Mouse (Mus musculus) MEL (cell line): ENCODE data around the gene Sox11.

Experiments
- BHLHE40 ChIP-seq: IDR thresholded peaks from 2 replicates; pipeline ENCODE4 v1.6.1; 2012; ENCODE audit warnings: low read depth, mild to moderate bottlenecking, inconsistent platforms, low read length, improper control_type of control experiment, borderline replicate concordance
- CTCF ChIP-seq, 3 experiments: IDR thresholded peaks in 2 of 3; conservative IDR thresholded peaks in 1 of 3; 2 replicates each; pipeline ENCODE4 v1.5.1; 2011 to 2012; ENCODE audit warnings: low read length in 3 of 3, low read depth in 2 of 3, mild to moderate bottlenecking in 2 of 3, improper control_type of control experiment in 1 of 3, inconsistent platforms in 1 of 3, mixed read lengths in 1 of 3, moderate library complexity in 1 of 3; ENCODE audit not compliant: control insufficient read depth in 1 of 3, insufficient read depth in 1 of 3, poor library complexity in 1 of 3, severe bottlenecking in 1 of 3
- E2F4 ChIP-seq: IDR thresholded peaks from 2 replicates; pipeline ENCODE4 v1.6.1; 2011; ENCODE audit warnings: low read depth, low read length, improper control_type of control experiment, borderline replicate concordance
- GATA1 ChIP-seq: IDR thresholded peaks from 2 replicates; pipeline ENCODE4 v1.6.1; 2011; ENCODE audit warnings: low read depth, low read length, improper control_type of control experiment
- MAFK ChIP-seq: IDR thresholded peaks from 2 replicates; pipeline ENCODE4 v1.6.1; 2011; ENCODE audit warnings: low read depth, mild to moderate bottlenecking, low read length, improper control_type of control experiment, borderline replicate concordance
- MAX ChIP-seq: IDR thresholded peaks from 2 replicates; pipeline ENCODE4 v1.6.1; 2011; ENCODE audit warnings: low read length, improper control_type of control experiment
- MEF2A ChIP-seq: IDR thresholded peaks from 2 replicates; pipeline ENCODE4 v1.6.1; 2014; ENCODE audit warnings: low read depth, mild to moderate bottlenecking, inconsistent platforms, low read length, improper control_type of control experiment; ENCODE audit not compliant: poor library complexity, insufficient replicate concordance, severe bottlenecking; ENCODE audit errors: extremely low read depth
- NRF1 ChIP-seq: IDR thresholded peaks from 2 replicates; pipeline ENCODE4 v1.6.1; 2014; ENCODE audit warnings: low read depth, mild to moderate bottlenecking, inconsistent platforms, low read length, improper control_type of control experiment, moderate library complexity; ENCODE audit not compliant: poor library complexity, insufficient read depth, severe bottlenecking
- POLR2A ChIP-seq, 2 experiments: IDR thresholded peaks; 2 replicates each; pipeline ENCODE4 v1.6.1; 2011 to 2012; ENCODE audit warnings: low read length in 2 of 2, mild to moderate bottlenecking in 2 of 2, control low read depth in 1 of 2, improper control_type of control experiment in 1 of 2, low read depth in 1 of 2, moderate library complexity in 1 of 2; ENCODE audit not compliant: control insufficient read depth in 1 of 2, insufficient read depth in 1 of 2, poor library complexity in 1 of 2
- TAL1 ChIP-seq: IDR thresholded peaks from 2 replicates; pipeline ENCODE4 v1.6.1; 2012; ENCODE audit warnings: mild to moderate bottlenecking, inconsistent platforms, low read length, moderate library complexity, mixed read lengths

- TF ChIP-seq MAX (no peak), E2F4 (no peak), POLR2A (IDR thresholded peaks at IDR 0.05; ENCODE audit: control insufficient read depth in 1 of 2, insufficient read depth in 1 of 2, low read depth in 1 of 2, low read length in 2 of 2, poor library complexity in 1 of 2) (no peak), CTCF (IDR thresholded peaks at IDR 0.05 in 2 of 3, conservative IDR thresholded peaks at IDR 0.05 in 1 of 3; ENCODE audit: control insufficient read depth in 1 of 3, insufficient read depth in 1 of 3, low read depth in 2 of 3, low read length in 3 of 3, poor library complexity in 1 of 3, severe bottlenecking in 1 of 3) (no peak), MAFK (no peak), GATA1 (no peak), NRF1 (no peak), TAL1 (no peak), MEF2A (no peak), BHLHE40 (no peak)
These were observed 1.8 kb downstream of the Sox11 start for GRCm38 (mm10) chr12:27340451-27341035.
